Mouse (Mus musculus): Measurements from ENCODE around the gene Ccsap.

DNA sequence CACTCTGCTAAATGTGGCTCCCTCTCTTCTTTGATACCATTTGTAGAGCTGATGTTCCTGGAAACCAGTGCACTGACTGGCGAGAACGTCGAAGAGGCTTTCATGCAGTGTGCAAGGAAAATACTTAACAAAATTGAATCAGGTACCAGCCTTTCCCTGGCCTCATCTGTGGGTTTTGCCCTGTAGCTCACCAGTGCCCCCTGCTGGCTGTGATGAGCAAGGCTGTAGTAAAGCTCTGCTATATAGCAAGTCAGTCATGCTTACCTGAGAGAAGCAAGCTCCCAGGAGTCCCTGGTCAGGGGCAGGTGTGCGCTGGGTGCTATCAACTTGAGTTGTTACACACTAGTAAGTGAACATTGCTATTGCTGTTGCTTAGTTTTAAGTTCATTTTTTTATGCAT is 27.3 kb downstream of the Ccsap start:
- TF ChIP-seq CHD2 (IDR thresholded peaks at IDR 0.05; ENCODE audit: low read depth, low read length) (no peak), MAFK (IDR thresholded peaks at IDR 0.05; ENCODE audit: insufficient read depth, low read depth, low read length) (no peak), HCFC1 (IDR thresholded peaks at IDR 0.05; ENCODE audit: borderline replicate concordance, insufficient read depth, low read length) (no peak)
